Mouse (Mus musculus) heart, embryonic 15.5 days (tissue): ENCODE results near the gene Glg1. TPM values are rescaled to one million over a fixed set of nuclear protein-coding genes. Genes with fewer than 3 reads are reported as not detected.
"Not testable (repeated sequence)": the region's sequence is repeated elsewhere in the genome, so short reads cannot be mapped to it uniquely, and the experiment has no call there.

Experiments used
- ATAC-seq: fragments of 200-750 bp; cut with Nextera tagmentation; replicated peaks from 2 replicates; pipeline ENCODE4 v1.8.0; 2017; ENCODE audit warnings: low read depth, moderate TSS enrichment; ENCODE audit not compliant: insufficient number of reproducible peaks, insufficient read depth, low FRiP score
- H3K27ac ChIP-seq: fragments of 300-500 bp; sonication (generic); 2 replicates; pipeline ENCODE4 v1.5.1; 2015; ENCODE audit warnings: mild to moderate bottlenecking, inconsistent platforms
- H3K27me3 ChIP-seq: fragments of 300-500 bp; sonication (generic); 2 replicates; pipeline ENCODE4 v1.6.1; 2015; ENCODE audit warnings: inconsistent platforms
- H3K36me3 ChIP-seq: fragments of 300-500 bp; sonication (generic); 2 replicates; pipeline ENCODE4 v1.6.1; 2015; ENCODE audit warnings: mild to moderate bottlenecking, inconsistent platforms
- H3K4me1 ChIP-seq: fragments of 300-500 bp; sonication (generic); replicated peaks from 2 replicates; pipeline ENCODE4 v1.6.1; 2015; ENCODE audit warnings: inconsistent platforms
- H3K4me2 ChIP-seq: fragments of 300-500 bp; sonication (generic); 2 replicates; pipeline ENCODE4 v1.6.1; 2015; ENCODE audit warnings: inconsistent platforms, mild to moderate bottlenecking, moderate library complexity
- H3K4me3 ChIP-seq: fragments of 300-500 bp; sonication (generic); 2 replicates; pipeline ENCODE4 v1.5.1; 2015; ENCODE audit warnings: mild to moderate bottlenecking, inconsistent platforms
- H3K9ac ChIP-seq: fragments of 300-500 bp; sonication (generic); 2 replicates; pipeline ENCODE4 v1.6.1; 2015; ENCODE audit warnings: mild to moderate bottlenecking, inconsistent platforms
- H3K9me3 ChIP-seq: fragments of 300-500 bp; sonication (generic); replicated peaks from 2 replicates; pipeline ENCODE4 v1.6.1; 2016; ENCODE audit warnings: inconsistent platforms
- WGBS: fragments of 180-500 bp; shearing (Covaris S2); methylation state at CpG from one replicate; pipeline ENCODE4 v1.1.7; 2015; ENCODE audit warnings: mixed read lengths; 5-methylcytosine and 5-hydroxymethylcytosine counted together
- polyA plus RNA-seq: library from polyadenylated mRNA; unstranded; fragments of >200 nt; fragmentation: Nextera tagmentation; extraction: Ambion mirVana; gene quantifications from 2 replicates; pipeline ENCODE4 v1.2.1, GENCODE M21; 2015

Glg1 gene
- polyA plus RNA-seq: 50.8 and 64.1 TPM in 2 replicates

- peak within 1 kb of the TSS; percentile 88 for H3K9ac ChIP-seq
- no peaks in the 10 kb centered on the region for H3K9me3 ChIP-seq
- H3K36me3 ChIP-seq: 0 out of 2 replicates have a peak, but pooled peaks cover 4% of the 10 kb centered on the region
- under 1% methylated on average over 73 of the region's 76 CpGs for WGBS
- H3K27ac ChIP-seq: peak within 1 kb of the TSS; percentile 99
- peak within 1 kb of the TSS; percentile 56 for H3K4me2 ChIP-seq
- peak; percentile 93 for ATAC-seq
- H3K4me3 ChIP-seq: peak within 1 kb of the TSS; percentile 64
- H3K27me3 ChIP-seq: no peaks in the 10 kb centered on the region
- peaks cover 18% of the 10 kb centered on the region for H3K4me1 ChIP-seq
Observed at GRCm38 (mm10) chr8:111258631-111259407, at the start of gene Glg1. Glg1 (minus strand) TSS chr8:111259216.

- no peaks in the 10 kb centered on the region for H3K36me3 ChIP-seq
- H3K4me1 ChIP-seq: no peaks in the 10 kb centered on the region
- no peak overlapping the region for H3K4me2 ChIP-seq
- H3K4me3 ChIP-seq: no peak overlapping the region
- no peak overlapping the region for H3K27ac ChIP-seq
- ATAC-seq: no peak
- H3K9me3 ChIP-seq: no peaks in the 10 kb centered on the region
- 25% methylated on average over 5 of the region's 5 CpGs for WGBS
- H3K27me3 ChIP-seq: no peaks in the 10 kb centered on the region
- no peak overlapping the region for H3K9ac ChIP-seq
Observed at GRCm38 (mm10) chr8:111305031-111305730, 46.2 kb upstream of the Glg1 start.

GRCm38 (mm10) chr8:111304359-111304758, 45.3 kb upstream of the Glg1 start:
- Histone ChIP-seq H3K4me1 (no peaks in the 10 kb centered on the region), H3K9me3 (no peaks in the 10 kb centered on the region), H3K27me3 (no peaks in the 10 kb centered on the region), H3K9ac (no peak overlapping the region), H3K27ac (no peak overlapping the region), H3K4me3 (no peak overlapping the region), H3K36me3 (no peaks in the 10 kb centered on the region), H3K4me2 (no peak overlapping the region)
- WGBS: 87% methylated on average over 3 of the region's 3 CpGs
- no peak for ATAC-seq

GRCm38 (mm10) chr8:111303076-111303803, 44.2 kb upstream of the Glg1 start:
- H3K4me1 ChIP-seq, H3K9ac ChIP-seq, H3K4me3 ChIP-seq, H3K9me3 ChIP-seq, H3K36me3 ChIP-seq, H3K4me2 ChIP-seq, ATAC-seq, H3K27me3 ChIP-seq, H3K27ac ChIP-seq: not testable (repeated sequence)
- WGBS: 69% methylated on average over 5 of the region's 5 CpGs

- no peak for ATAC-seq
- H3K9me3 ChIP-seq: no peaks in the 10 kb centered on the region
- peaks cover 9% of the 10 kb centered on the region for H3K4me1 ChIP-seq
- 62% methylated on average over 11 of the region's 11 CpGs for WGBS
- H3K27ac ChIP-seq: peak overlapping the region; percentile 77
- peak overlapping the region; percentile 68 for H3K4me3 ChIP-seq
- peaks cover 10% of the 10 kb centered on the region for H3K36me3 ChIP-seq
- H3K27me3 ChIP-seq: no peaks in the 10 kb centered on the region
- H3K4me2 ChIP-seq: peak overlapping the region; percentile 63
- no peak overlapping the region for H3K9ac ChIP-seq
Observed at GRCm38 (mm10) chr8:111300597-111301546, 41.9 kb upstream of the Glg1 start.

GRCm38 (mm10) chr8:111299821-111300568, 41.0 kb upstream of the Glg1 start, which contains the start of gene Rfwd3:
Rfwd3 (minus strand) TSS chr8:111300222.
- Histone ChIP-seq H3K9ac (peak within 1 kb of the TSS; percentile 78), H3K36me3 (peaks cover 13% of the 10 kb centered on the region), H3K27me3 (no peaks in the 10 kb centered on the region), H3K4me3 (peak within 1 kb of the TSS; percentile 68), H3K4me2 (peak within 1 kb of the TSS; percentile 64), H3K27ac (peak within 1 kb of the TSS; percentile 89), H3K9me3 (no peaks in the 10 kb centered on the region), H3K4me1 (peaks cover 9% of the 10 kb centered on the region)
- WGBS: under 1% methylated on average over 62 of the region's 67 CpGs
- ATAC-seq: peak; percentile 99

- no peaks in the 10 kb centered on the region for H3K27me3 ChIP-seq
- H3K4me1 ChIP-seq: peaks cover 9% of the 10 kb centered on the region
- H3K9me3 ChIP-seq: no peaks in the 10 kb centered on the region
- peak overlapping the region; percentile 89 for H3K27ac ChIP-seq
- ATAC-seq: 0 out of 2 replicates have a peak, but pooled peaks have one; percentile 8
- under 1% methylated on average over 28 of the region's 28 CpGs for WGBS
- peak overlapping the region; percentile 64 for H3K4me2 ChIP-seq
- H3K9ac ChIP-seq: peak overlapping the region; percentile 78
- H3K4me3 ChIP-seq: peak overlapping the region; percentile 68
- peaks cover 17% of the 10 kb centered on the region for H3K36me3 ChIP-seq
Observed at GRCm38 (mm10) chr8:111299363-111299820, 40.4 kb upstream of the Glg1 start.

- H3K27me3 ChIP-seq: no peaks in the 10 kb centered on the region
- peak overlapping the region; percentile 64 for H3K4me2 ChIP-seq
- H3K9me3 ChIP-seq: no peaks in the 10 kb centered on the region
- peaks cover 31% of the 10 kb centered on the region for H3K36me3 ChIP-seq
- peaks cover 9% of the 10 kb centered on the region for H3K4me1 ChIP-seq
- no peak overlapping the region for H3K27ac ChIP-seq
- ATAC-seq: no peak
- H3K4me3 ChIP-seq: 0 out of 2 replicates have a peak overlapping the region, but pooled peaks have one; percentile 68
- WGBS: 73% methylated on average over 1 of the region's 1 CpGs
- H3K9ac ChIP-seq: no peak overlapping the region
Observed at GRCm38 (mm10) chr8:111298011-111298410, 39.0 kb upstream of the Glg1 start.

GRCm38 (mm10) chr8:111291733-111292132, 32.7 kb upstream of the Glg1 start:
- H3K4me2 ChIP-seq: peak overlapping the region; percentile 29; the same call in 1 of the 2 replicates
- no peak overlapping the region for H3K4me3 ChIP-seq
- H3K36me3 ChIP-seq: peaks cover 71% of the 10 kb centered on the region
- H3K27me3 ChIP-seq: no peaks in the 10 kb centered on the region
- 50% methylated on average over 7 of the region's 7 CpGs for WGBS
- H3K9ac ChIP-seq: no peak overlapping the region
- ATAC-seq: peak; percentile 60
- peaks cover 3% of the 10 kb centered on the region for H3K4me1 ChIP-seq
- peak overlapping the region; percentile 90 for H3K27ac ChIP-seq
- no peaks in the 10 kb centered on the region for H3K9me3 ChIP-seq

GRCm38 (mm10) chr8:111290586-111290985, 31.6 kb upstream of the Glg1 start:
- 96% methylated on average over 7 of the region's 7 CpGs for WGBS
- H3K36me3 ChIP-seq: peaks cover 75% of the 10 kb centered on the region

More at GRCm38 (mm10) chr8:111290586-111290985, 31.6 kb upstream of the Glg1 start:
- Histone ChIP-seq H3K4me2 (no peak overlapping the region), H3K27ac (no peak overlapping the region), H3K4me1 (peaks cover 3% of the 10 kb centered on the region), H3K4me3 (no peak overlapping the region), H3K9me3 (no peaks in the 10 kb centered on the region), H3K27me3 (no peaks in the 10 kb centered on the region), H3K9ac (no peak overlapping the region)
- ATAC-seq: no peak
